Mouse (Mus musculus): ENCODE results near the gene Mrpl34.

DNA sequence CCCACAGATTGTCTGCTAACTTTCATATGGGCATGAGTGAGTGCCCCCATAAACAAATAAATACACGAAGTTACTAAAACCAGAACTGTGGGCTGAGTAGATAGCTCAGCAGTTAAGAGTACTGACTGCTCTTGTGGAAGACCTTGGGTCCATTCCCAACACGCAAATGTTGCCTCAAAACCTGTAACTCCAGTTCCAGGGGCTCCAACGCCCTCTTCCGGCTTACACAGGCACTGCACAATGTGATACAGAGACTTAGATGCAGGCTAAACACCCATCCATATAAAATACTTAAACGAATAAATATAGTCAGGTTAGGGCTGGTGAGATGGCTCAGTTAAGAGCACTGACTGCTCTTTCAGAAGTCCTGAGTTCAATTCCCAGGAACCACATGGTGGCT lies 50.3 kb downstream of the Mrpl34 start:
- no peak for TF ChIP-seq EP300 (IDR thresholded peaks at IDR 0.05; ENCODE audit: low read depth)
- no peak for TF ChIP-seq CTCF (IDR thresholded peaks at IDR 0.05; ENCODE audit: low read depth)
